Mouse (Mus musculus): ENCODE results near the gene Rbm18. TPM values are rescaled to one million over a fixed set of nuclear protein-coding genes. Genes with fewer than 3 reads are reported as not detected.

Rbm18 gene
- polyA plus RNA-seq, 1 experiment from 2014 or later: 37.6 TPM

DNA sequence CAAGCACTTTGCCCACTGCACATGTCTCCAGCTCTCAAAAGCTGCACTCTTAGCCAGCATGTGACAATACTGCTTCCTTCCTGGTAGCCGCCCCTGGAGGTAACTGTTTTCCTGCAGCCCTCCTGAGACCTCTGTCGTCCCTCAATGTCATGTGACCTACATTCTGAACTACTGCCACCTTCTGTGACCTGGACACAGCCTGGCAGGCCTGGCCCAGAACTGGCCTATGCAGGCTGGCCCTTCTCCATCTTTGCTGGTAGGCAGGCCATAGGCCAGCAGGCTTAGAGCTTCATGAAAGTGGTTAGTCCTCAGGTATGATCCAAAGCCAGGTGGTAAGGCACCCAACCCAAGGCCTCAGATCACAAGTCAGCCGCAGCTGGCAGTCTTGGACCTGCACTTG lies 62.8 kb downstream of the Rbm18 start:
- in situ Hi-C loops (cut with MboI; ENCODE audit: low pct_unique_long_range_greater_than_20kb): no loop called here
- CTCF ChIA-PET: interaction anchor here (0.9 kb wide), 1 partner anchor 13 kb away, joined by 3 read pairs; no protein-coding TSS in a partner anchor

DNA sequence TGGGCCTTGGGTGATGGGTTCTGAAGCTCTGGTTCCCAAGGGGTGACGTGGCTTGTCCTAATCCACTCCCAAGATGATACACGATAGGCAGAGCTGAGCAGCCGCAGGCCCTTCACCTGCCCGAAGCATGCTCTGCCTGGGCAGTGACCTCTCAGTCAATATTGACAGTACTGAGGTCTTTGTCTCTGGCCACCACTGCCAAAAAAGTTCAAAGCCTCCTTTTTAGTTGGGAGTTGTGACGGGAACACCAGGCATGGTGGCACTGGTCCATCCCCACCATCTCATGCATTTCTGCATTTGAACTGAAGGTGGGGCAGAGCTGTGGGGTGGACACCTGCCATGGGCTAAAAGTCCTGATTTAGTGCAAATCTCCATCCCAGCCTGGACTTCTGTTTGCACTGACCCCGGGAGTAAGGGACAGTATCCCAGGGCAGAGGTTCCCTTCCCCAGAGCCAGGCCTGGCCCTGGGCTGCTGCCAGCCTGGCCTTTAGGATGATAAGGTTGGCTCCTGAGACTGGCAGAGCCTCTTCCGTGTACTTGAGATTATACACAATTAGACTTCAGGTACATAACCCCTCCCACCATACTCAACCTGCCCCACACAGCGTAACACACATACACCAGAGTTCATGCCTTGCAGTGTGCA lies 64.8 kb downstream of the Rbm18 start:
- H3K27me3 ChIP-seq: no peaks in the 10 kb centered on the region
- in situ Hi-C loops (cut with MboI; ENCODE audit: low pct_unique_long_range_greater_than_20kb): no loop called here
- DNase-seq (ENCODE audit: low read depth, low spot score): no peak
- no peak for TF ChIP-seq CTCF (IDR thresholded peaks at IDR 0.05)
- ATAC-seq: no peak
- POLR2A ChIA-PET: no interaction called here
- CTCF ChIA-PET: no interaction called here

More for the DNA sequence above, 62.8 kb downstream of the Rbm18 start:
- no peak for TF ChIP-seq CTCF (IDR thresholded peaks at IDR 0.05)
- DNase-seq (ENCODE audit: low read depth, low spot score) (no peak), ATAC-seq (no peak)
- POLR2A ChIA-PET: no interaction called here
- no peaks in the 10 kb centered on the region for H3K27me3 ChIP-seq

DNA sequence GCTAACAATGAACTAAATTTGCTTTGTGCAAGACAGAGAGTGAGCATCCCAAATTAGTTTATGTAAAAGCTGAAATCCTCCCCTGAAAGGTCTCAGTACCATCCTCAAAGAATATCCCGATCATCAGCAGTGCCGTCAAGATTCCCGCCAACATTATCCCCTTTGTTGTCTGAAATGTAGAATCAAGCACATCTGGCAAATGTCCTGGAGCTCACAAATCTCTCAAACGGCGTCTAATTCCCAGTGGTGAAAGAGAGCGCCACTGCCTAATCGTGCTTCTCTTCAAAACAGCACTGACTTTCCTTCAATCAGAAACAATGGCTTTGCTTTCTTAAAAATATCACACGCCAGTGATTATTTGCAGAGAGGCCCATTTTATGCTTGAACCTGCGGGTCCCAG lies 69.4 kb downstream of the Rbm18 start:
- H3K27me3 ChIP-seq: no peaks in the 10 kb centered on the region
- POLR2A ChIA-PET: interaction anchor here (0.6 to 1.7 kb wide), 2 partner anchors 10 to 13 kb away, joined by 5 to 7 read pairs; no protein-coding TSS in a partner anchor
- CTCF ChIA-PET: interaction anchor here (0.9 to 2.1 kb wide), 2 partner anchors 22 to 31 kb away, joined by 3 to 6 read pairs; no protein-coding TSS in a partner anchor
- no peak for TF ChIP-seq CTCF (IDR thresholded peaks at IDR 0.05)
- DNase-seq (ENCODE audit: low read depth, low spot score): no peak
- in situ Hi-C loops (cut with MboI; ENCODE audit: low pct_unique_long_range_greater_than_20kb): no loop called here
- no peak for ATAC-seq

Other genes with a start within 250 kb of the Rbm18 start
- gene Ttll11, start 156.9 kb downstream of the Rbm18 start, polyA plus RNA-seq (2021): 2.4 TPM
- 282 TPM for gene Ndufa8, start 87.4 kb downstream of the Rbm18 start, polyA plus RNA-seq (2021)
- gene Morn5, start 87.3 kb downstream of the Rbm18 start, polyA plus RNA-seq (2021): 5.5 TPM
- 10.7 TPM for gene Lhx6, start 31.4 kb downstream of the Rbm18 start, polyA plus RNA-seq (2021)
- gene Mrrf, start 384 bp downstream of the Rbm18 start, polyA plus RNA-seq (2021): 31.1 TPM
- gene Ptgs1, start 93.7 kb upstream of the Rbm18 start, polyA plus RNA-seq (2021): 40.4 TPM
- 0.01 TPM for gene Olfr338, start 236.7 kb upstream of the Rbm18 start, polyA plus RNA-seq (2021)

Data from Patski (cell line).